Mouse (Mus musculus) inflammation-experienced regulatory T-cells, adult 6 months (primary cell): ENCODE measurements around the gene Olfr1028. TPM values are rescaled to one million over a fixed set of nuclear protein-coding genes. Genes with fewer than 3 reads are reported as not detected.

Experiments used
- ATAC-seq: one replicate; pipeline ENCODE4 v1.8.0; 2017
- polyA plus RNA-seq, 3 experiments: library from polyadenylated mRNA; unstranded; fragments of 100-300 nt; shearing (Covaris generic); gene quantifications; one replicate each; pipeline ENCODE4 v1.2.1; 2017

Gene Olfr1028
- polyA plus RNA-seq: not detected

DNA sequence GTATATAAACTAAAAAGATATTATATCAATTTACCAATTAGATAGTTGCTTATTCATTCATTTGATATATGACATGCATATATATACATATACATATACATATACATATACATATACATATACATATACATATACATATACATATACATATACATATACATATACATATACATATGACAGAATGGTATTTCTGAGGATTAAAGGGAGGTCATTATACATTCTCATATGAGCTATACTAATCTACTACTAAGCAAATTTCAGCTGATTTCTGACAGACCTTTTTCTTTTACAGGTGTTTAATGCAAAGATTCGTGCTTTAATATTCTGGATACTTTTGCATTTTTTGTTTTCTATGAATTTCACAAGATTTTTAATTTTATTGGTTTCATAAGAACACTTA, at the start of gene Olfr1028:
Gene Olfr1028 (plus strand): TSS at position 301 of the 400 bp plus-strand sequence.
- no peak for ATAC-seq

GRCm38 (mm10) chr2:85904952-85905351, 45.3 kb upstream of the Olfr1028 start, which contains the start of gene Olfr1024:
Olfr1024 (minus strand) TSS chr2:85905052.
- no peak for ATAC-seq

- no peak for ATAC-seq
Measured at GRCm38 (mm10) chr2:85913197-85913596, 37.0 kb upstream of the Olfr1028 start.

DNA sequence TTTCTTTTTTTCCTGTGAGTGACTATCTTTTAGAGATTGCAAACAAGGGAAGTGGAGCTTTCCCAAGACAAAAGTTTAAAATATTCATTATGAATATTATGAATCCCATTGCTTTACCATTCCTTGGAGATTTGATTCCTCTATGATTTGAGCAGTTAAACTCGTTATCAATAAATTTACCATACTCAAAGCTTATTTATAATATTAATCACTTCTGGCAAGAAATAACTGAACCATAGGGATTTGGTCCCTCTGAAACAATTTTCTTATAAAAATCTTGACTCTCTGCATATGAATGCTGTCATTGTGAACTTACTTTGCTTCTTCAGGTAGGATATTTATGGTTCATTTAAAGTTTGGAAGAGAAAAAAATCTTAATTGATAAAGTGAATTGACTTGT, 35.3 kb upstream of the Olfr1028 start, which contains the start of gene Olfr1025-ps1:
Gene Olfr1025-ps1 (plus strand): TSS at position 301 of the 400 bp plus-strand sequence.
- ATAC-seq: no peak

DNA sequence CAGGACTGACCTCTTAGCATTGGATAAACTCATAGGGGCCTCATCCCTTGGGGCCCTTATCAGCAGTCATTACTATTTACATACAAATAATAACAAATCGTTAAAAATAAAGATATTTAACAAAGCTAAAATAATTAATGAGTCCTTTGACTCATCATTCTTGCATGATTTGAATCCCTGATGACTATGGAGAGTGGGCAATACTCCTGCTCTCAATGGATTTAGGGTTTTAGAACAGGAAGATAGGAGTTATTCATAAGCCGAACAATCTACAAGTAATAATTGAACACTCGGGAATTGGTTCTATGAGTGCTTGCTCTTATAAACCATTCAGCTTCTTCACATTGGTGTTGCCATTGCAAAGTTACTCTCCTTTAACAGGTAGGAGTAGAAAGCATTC, 29.0 kb upstream of the Olfr1028 start, which contains the start of gene Olfr1026:
Gene Olfr1026 (plus strand): TSS at position 301 of the 400 bp plus-strand sequence.
- no peak for ATAC-seq

- ATAC-seq: no peak
Measured at GRCm38 (mm10) chr2:85973595-85973994, 23.4 kb downstream of the Olfr1028 start, which contains the start of gene Olfr1029. Olfr1029 (plus strand) TSS chr2:85973895.

- no peak for ATAC-seq
Measured at GRCm38 (mm10) chr2:85978976-85979375, 28.7 kb downstream of the Olfr1028 start, which contains the start of gene Olfr1030. Olfr1030 (plus strand) TSS chr2:85979276.

- ATAC-seq: no peak
Measured at GRCm38 (mm10) chr2:85990004-85990403, 39.8 kb downstream of the Olfr1028 start, which contains the start of gene Olfr1031. Olfr1031 (plus strand) TSS chr2:85990304.

Other genes starting within 250 kb of the Olfr1028 start
- not detected for gene Olfr1009, start 235.0 kb upstream of the Olfr1028 start, polyA plus RNA-seq
- gene Olfr1012, start 187.7 kb upstream of the Olfr1028 start, polyA plus RNA-seq: not detected
- gene Olfr1013, start 183.3 kb upstream of the Olfr1028 start, polyA plus RNA-seq: not detected
- gene Olfr1014, start 177.7 kb upstream of the Olfr1028 start, polyA plus RNA-seq: not detected
- gene Olfr1015, start 168.4 kb upstream of the Olfr1028 start, polyA plus RNA-seq: not detected
- gene Olfr1016, start 147.9 kb upstream of the Olfr1028 start, polyA plus RNA-seq: not detected
- not detected for gene Olfr1018, start 132.0 kb upstream of the Olfr1028 start, polyA plus RNA-seq
- not detected for gene Olfr1019, start 105.0 kb upstream of the Olfr1028 start, polyA plus RNA-seq
- not detected for gene Olfr1020, start 103.4 kb upstream of the Olfr1028 start, polyA plus RNA-seq
- not detected for gene Olfr1022, start 81.8 kb upstream of the Olfr1028 start, polyA plus RNA-seq
- gene Olfr1023, start 64.8 kb upstream of the Olfr1028 start, polyA plus RNA-seq: not detected
- gene Olfr1024, start 45.4 kb upstream of the Olfr1028 start, polyA plus RNA-seq: not detected
- not detected for gene Olfr1025-ps1, start 35.2 kb upstream of the Olfr1028 start, polyA plus RNA-seq
- gene Olfr1026, start 28.9 kb upstream of the Olfr1028 start, polyA plus RNA-seq: not detected
- not detected for gene Olfr1029, start 23.5 kb downstream of the Olfr1028 start, polyA plus RNA-seq
- gene Olfr1030, start 28.8 kb downstream of the Olfr1028 start, polyA plus RNA-seq: not detected
- gene Olfr1031, start 39.9 kb downstream of the Olfr1028 start, polyA plus RNA-seq: not detected
- not detected for gene Olfr1032, start 55.1 kb downstream of the Olfr1028 start, polyA plus RNA-seq
- 1 to 10 TPM in 1 of 3 experiments, not detected in 2; 1.2 TPM for gene Olfr1033, start 70.2 kb downstream of the Olfr1028 start, polyA plus RNA-seq
- gene Olfr1034, start 95.4 kb downstream of the Olfr1028 start, polyA plus RNA-seq: not detected
- not detected for gene Olfr1036, start 123.6 kb downstream of the Olfr1028 start, polyA plus RNA-seq
- not detected for gene Olfr1037, start 136.9 kb downstream of the Olfr1028 start, polyA plus RNA-seq
- gene Olfr1039, start 185.5 kb downstream of the Olfr1028 start, polyA plus RNA-seq: not detected
- not detected for gene Olfr1040, start 196.3 kb downstream of the Olfr1028 start, polyA plus RNA-seq
- not detected for gene Olfr1042, start 211.4 kb downstream of the Olfr1028 start, polyA plus RNA-seq
- gene Olfr1043, start 217.1 kb downstream of the Olfr1028 start, polyA plus RNA-seq: not detected
- gene Olfr1044, start 227.4 kb downstream of the Olfr1028 start, polyA plus RNA-seq: not detected
- not detected for gene Olfr52, start 235.2 kb downstream of the Olfr1028 start, polyA plus RNA-seq